Mouse (Mus musculus): ENCODE measurements around the gene Gm11549.

GRCm38 (mm10) chr3:36486881-36487280 lies 34.7 kb downstream of the Gm11549 start:
- TF ChIP-seq TAL1 (IDR thresholded peaks at IDR 0.05; ENCODE audit: low read length) (no peak), GATA1 (IDR thresholded peaks at IDR 0.05; ENCODE audit: low read length) (no peak)
